Mouse (Mus musculus): ENCODE results near the gene Hspd1. TPM values are rescaled to one million over a fixed set of nuclear protein-coding genes. Genes with fewer than 3 reads are reported as not detected.
A peak's percentile ranks its signal among the peaks of the same experiment; 100 is the strongest.
"Not testable (repeated sequence)": the region's sequence is repeated elsewhere in the genome, so short reads cannot be mapped to it uniquely, and the experiment has no call there.

Hspd1 gene
- total RNA-seq, 4 experiments from 2014 or later = 158 to 189 (median 168) TPM

DNA sequence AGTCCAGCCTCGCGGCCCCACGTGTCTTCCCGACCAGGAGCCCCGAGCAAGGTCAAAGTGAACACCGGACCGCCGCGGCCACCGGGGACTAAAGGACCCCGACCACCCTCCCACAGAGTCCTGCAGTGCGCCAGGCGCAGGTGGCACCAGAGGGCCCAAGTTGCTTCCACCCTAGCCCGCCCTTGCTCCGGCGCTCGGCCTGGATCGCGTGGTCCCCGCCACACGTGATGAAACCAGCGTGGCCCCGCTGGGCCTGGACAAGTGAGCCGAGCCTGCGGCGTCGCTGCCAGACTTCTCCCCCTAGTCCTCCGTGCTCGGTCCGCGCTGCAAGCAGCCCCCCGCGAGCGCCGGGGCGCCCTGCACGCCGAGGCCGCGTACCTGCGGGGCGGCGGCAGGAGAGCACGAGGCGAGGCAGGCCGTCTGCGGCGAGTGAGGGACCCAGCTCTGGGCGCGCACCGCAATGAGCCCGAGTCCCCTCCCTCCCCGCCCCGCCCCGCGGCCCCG is 590 bp downstream of the Hspd1 start:
- DNase-seq (ENCODE audit: low spot score in 2 of 2) = peak; percentile 54 to 71

DNA sequence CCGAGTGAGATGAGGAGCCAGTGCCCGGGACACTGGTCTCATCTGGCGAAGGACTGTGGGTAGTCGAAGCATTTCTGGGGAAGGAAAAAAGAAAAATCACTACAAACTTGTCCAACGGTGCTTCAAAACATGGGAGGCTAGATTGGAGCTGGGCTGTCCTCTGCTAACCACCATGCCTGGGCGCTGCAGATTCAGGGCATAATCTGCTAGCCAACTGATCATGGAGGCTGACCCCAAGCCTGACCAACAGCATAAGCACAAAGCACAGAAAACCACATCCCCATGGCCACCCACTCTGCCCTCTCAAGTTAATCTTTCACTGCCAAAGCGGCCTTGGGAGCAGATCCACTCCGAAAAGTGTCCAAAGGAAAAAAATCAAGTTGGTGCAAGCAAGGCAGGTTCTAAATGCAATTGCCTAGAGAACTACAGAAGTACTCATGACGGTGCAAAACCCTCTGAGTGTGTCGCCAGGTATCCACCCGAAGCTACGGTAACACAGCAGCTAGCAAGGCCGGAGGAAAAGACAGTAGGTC is 1.1 kb downstream of the Hspd1 start:
- DNase-seq (ENCODE audit: low spot score in 2 of 2) = no peak

DNA sequence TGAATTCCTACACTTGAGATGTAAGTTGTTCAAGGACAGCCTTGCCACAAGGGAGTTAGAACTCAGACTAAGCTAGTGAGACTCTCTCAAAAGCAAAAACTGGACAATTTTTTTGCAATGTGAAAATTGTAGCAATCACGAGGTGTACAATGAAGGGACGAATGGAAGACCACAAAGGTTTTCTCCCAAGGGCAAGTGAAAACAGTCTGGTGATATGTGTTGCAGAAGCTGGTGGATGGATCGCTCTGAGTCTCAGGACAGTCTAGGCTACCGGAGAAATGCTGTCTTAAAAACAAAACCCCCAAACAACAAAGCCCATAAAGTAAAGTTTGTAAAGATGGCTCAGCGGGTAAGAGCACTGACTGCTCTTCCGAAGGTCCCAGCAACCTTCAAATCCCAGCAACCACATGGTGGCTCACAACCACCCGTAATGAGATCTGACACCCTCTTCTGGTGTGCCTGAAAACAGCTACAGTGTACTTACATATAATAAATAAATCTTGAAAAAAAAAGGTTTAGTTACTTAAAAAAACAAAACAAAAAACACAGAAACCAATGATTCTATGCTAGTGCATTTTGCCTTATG is 2.2 kb downstream of the Hspd1 start:
- DNase-seq (ENCODE audit: low spot score in 2 of 2) = no peak

DNA sequence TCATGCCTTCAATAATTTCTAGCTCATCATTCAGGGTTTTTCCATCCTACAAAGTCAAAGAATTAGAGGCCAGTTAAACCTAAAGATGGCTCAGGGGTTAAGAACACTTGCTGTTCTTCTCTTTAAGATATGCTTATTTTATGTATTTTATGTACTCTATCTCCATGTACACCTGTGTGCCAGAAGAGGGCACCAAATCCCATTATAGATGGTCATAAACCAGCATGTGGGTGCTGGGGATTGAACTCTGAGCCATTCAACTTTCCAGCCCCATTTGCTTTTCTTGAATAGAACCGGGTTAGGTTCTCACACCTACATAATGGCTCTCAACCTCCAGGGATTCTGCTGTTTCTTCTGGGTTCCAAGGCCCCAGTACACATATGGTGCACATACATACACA is 5.9 kb downstream of the Hspd1 start:
- DNase-seq (ENCODE audit: low spot score in 2 of 2) = no peak

DNA sequence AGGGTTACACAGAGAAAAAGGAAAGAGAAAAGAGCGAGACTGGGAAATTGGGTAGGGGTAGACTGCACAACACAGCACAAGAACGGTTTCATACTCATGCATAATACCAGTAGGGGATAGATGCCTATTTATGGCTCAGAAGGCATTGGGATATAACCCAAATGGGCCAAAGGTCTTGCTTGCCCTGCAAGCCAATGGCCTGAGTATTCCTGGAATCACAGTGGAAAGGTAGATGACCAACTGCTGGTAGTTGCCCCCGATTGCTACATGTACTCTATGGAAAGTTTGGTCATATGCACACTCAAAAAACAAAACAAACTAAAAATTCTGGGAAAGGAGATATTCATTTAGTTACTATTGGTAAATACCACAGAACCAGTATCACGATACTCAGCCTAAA is 8.4 kb downstream of the Hspd1 start:
- DNase-seq (ENCODE audit: low spot score in 2 of 2) = no peak

DNA sequence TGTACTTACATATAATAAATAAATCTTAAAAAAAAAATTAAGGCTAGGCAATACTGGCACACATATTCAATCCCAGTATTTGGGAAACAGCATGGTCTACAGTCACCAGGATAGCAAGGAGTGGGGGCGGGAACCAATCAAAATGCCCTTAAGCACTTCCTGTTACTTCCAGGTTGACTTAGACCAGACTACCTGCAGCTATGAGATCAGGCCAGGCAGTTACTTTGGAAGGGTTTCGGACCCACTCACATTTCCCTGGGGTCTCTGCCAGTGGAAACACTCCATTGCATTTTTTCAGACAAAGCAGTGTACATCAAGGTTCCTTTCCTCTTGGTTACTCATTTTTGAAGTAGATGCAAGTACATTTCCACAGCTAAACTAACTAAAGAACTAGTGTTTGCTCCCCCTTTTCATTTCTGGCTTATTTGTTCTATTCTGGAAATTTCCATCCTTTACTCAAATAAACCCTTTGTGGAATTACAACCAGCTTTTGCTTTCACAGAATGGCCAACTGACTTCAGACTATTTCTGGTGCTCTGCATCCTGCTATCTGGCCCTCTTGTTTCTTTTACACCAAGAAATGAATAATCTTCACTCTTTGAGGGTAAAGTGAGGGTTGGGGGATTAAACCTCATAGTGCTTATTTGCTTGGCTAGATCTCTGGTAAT is 11.1 kb downstream of the Hspd1 start:
- no peak for DNase-seq (ENCODE audit: low spot score in 2 of 2)

DNA sequence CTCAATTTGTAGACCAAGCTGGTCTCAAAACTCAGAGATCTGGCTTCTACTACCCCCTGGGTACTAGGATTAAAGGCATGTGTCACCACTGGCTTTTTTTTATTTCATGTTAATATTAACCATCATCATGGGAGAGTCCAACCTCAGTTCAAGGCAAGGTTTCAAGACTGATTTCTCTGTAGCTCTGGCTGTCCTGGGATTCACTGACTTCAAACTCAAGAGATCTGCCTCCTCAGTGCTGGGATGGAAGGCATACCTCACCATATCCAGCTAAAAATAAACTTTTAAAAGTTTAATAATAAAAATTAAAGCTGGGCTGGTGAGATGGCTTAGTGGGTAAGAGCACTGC is 11.7 kb downstream of the Hspd1 start:
- DNase-seq (ENCODE audit: low spot score in 2 of 2) = no peak

DNA sequence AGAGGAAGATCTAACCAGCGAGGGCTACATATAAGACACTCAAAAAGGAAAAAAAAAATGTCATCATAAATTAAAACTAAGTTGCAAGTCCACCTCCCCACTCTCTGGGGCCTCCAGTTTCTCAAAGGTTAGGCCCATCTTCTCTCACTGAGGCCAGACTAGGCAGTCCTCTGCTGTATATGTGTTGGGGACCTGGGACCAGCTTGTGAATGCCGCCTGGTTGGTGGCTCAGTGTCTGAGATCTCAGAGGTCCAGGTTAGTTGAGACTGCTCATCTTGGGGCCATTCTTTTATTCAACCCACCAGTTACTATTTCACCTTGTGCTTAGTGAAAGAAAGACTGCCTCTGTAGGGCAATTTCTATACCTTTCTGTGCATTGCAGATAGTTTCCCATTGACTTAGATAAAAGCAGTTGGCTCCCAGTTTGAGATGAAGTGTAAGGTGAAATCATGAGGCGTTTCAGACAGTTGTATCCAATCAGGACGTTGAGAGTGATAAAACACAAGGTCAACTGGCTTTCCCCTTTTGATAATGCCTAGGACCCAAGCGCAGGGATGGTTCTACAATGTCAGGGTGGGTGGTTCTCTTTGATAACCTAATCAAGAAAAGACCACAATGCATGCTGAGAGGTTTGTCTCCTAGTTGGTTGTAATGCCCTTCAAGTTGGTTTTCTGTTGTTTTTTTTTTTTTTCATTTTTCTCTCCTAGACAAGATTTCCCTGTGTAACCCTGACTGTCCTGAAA is 12.2 kb downstream of the Hspd1 start:
- DNase-seq (ENCODE audit: low spot score in 2 of 2) = no peak

DNA sequence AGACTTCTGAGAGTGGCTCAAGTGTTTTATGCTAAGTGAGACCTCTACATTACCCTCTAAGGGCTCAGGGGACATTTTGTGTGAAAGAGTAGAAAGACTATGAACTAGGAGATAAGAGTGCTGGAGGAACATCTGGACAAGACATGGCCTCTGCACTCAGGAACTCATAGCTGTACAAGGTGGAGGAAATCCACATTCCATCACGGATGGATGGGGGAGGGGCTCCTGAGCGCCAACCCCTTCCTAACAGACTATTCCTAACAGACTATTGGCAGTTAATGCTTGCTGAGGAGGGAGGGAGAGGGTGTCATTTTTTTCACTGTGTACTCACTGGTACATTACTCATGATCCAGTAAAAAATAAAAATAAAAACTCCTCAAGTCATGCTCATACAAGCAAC is 13.3 kb downstream of the Hspd1 start:
- no peak for DNase-seq (ENCODE audit: low spot score in 2 of 2)

DNA sequence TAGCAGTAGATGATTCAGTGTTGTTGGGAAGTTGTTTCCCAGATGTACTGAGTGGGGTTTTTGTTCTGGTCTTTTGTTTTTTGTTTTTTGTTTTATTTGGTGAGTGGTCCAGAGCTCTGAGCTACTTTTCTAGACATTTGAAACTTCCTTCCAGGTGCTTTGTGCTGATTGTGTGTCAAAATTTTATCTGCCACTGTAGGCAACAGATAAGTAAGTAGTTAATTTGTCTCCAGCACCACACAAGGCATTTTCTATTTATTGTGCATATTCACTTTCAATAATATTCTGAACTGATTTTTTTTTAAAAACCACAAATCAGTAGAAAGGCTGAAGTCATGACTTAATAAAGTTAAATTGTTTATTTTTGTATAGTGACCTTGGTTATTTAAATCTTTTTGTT is 15.7 kb downstream of the Hspd1 start:
- DNase-seq (ENCODE audit: low spot score in 2 of 2) = not testable (repeated sequence)

DNA sequence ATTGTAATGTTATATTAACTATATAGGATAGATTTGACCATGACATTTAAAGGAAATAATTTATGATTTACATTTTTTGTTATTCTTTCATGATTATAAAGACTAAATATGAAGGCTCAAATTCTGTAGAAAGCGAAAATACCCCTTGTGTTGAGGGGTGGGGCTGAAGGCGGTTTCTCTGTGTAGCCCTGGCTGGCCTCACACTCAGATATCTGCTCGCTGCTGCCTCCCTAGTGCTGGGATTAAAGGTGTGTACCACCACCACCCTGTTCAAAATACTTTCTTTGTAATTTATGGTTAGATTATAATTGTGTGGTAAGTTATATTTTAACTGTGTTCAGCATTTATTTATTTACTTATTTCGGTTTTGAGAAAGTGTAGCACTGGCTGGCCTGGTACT is 26.3 kb downstream of the Hspd1 start:
- no peak for DNase-seq (ENCODE audit: low spot score in 2 of 2)

DNA sequence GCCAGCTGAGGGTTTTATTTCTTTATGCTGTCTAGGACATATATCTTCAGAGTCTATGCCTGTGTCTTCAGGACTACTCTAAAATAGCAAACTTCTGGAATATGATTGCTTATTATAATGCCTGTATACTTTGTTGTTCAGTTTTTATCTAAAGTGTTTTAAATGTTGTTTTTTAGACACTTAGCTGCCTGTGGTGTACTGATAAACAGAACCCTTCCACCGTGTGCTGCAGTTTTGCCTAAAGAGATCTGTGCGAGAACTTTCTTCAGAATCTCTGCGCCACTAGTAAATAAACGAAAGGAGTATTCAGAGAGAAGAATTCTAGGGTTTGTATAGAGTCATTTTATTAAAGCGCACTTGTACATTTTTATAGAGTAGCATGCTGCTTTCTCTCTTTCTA is 26.9 kb downstream of the Hspd1 start:
- DNase-seq (ENCODE audit: low spot score in 2 of 2) = no peak

DNA sequence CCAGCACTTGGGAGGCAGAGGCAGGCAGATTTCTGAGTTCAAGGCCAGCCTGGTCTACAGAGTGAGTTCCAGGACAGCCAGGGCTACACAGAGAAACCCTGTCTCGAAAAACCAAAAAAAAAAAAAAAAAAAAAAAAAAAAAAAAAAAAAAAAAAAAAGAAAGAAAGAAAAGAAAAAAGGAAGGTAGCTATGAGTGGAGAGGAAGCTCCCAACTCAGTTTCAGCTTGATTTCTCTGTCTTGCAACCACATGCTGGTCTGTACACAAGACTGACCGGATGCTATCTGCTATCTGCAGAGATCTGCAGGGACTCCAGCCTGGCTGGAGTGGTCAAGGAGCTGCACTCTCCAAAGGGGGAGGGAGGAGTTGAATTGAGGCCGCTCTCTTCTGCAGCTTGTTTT is 29.7 kb downstream of the Hspd1 start:
- DNase-seq (ENCODE audit: low spot score in 2 of 2) = not testable (repeated sequence)

DNA sequence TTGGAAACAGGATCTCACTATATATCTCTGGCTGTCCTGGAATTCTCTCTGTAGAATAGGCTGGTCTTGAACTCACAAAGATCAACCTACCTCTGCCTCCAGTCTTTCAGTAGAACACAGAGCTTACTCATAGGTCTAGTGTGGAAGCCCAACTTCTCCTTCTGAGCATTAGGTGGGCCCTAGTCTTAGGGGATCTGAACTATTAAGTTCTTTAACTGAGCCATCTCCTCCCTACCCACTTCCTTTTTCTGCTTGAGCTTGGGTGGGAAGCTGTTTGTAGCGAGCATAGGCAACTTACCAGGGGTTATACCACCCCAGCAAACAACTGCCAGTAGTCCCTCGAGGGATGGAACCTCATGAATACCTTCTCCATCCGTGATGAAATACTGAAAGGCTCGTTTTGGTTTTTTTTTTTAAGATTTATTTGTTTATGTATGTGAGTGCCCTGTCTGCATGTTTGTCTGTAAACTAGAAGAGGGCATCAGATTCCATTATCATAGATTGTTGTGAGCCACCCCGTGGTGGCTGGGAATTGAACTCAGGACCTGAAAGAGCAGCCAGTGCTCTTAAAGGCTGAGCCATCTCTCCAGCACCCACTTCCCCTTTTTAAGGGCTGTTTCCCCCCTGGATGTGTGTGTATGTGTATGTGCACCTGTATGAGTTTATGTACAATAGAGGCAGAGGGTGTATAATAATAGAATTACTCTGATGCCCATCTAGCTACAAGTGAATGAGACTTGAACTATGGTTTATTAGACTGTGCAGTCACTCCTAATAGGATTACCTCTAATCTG is 32.5 kb downstream of the Hspd1 start:
- DNase-seq (ENCODE audit: low spot score in 2 of 2) = no peak

DNA sequence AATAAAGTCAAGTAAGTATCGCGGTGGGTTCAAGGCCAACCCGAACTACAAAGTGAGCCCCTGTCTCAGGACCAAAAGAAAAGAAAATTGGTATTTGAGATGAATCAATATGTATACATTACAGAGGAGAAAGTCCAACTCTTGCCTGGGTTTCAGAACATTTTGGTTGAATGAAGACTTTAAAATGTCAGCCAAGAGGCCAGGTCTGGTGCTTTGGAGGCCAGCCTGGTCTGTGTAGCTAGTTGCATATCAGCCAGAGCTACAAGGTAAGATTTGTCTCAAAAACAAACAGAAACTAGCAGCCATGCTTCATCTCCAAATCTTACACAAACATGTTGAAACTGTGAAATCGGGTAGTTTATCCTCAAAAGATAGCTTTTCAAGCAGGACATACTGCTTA is 34.4 kb downstream of the Hspd1 start:
- no peak for DNase-seq (ENCODE audit: low spot score in 2 of 2)

DNA sequence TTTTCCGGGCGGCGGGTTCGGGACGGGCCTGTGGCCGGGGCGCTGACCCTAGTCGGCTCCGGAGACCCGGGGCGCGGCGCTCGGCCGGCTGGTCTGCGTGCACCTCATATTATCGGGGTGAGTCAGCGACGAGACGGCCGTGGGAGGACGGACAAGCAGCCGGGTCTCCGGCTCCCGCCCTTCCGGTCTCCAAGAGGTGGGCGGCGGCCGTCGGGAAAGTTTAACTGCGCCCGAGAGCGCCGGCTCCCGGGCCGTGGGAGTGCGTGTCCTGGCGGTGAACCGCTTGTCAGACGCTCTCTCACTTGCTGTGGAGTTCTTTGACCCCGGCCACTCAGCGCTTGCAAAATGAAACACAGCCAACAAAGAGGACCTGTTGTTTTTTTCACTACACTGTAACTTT is 35.0 kb downstream of the Hspd1 start:
- peak in 1 of 2 experiments; percentile 75 for DNase-seq (ENCODE audit: low spot score in 2 of 2)

DNA sequence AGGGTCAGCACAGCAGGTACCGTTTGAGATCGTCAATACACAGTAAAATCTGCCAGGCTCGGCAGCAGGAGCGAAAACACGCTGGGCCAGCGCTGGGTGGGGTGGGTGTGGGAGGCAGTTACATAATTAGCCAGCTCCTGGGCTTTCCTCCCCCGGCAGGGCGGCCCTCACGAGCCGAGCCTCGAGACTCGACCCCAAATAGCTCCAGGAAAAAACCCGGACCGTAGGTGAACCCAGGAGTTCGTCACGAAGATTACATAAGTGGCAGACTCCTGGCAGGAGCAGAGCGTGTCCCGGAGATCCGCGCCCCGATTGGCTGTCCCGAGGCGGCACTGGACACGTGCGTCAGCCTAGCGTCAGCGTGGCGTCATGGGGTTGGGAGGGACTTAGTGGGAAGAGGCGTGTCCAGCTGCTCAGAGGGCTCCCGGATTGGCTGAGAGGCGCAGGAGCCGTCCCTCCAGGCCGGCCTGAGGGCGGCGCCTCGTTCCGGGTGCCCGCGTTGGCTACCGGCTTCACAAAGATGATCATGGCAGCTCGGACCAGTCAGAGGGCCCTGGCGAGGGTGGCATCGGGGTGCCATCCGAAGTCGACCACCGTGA is 35.6 kb downstream of the Hspd1 start, which contains the start of gene Coq10b:
Gene Coq10b (plus strand): TSS at position 416 of the 599 bp plus-strand sequence.
- peak; percentile 97 to 99 for DNase-seq (ENCODE audit: low spot score in 2 of 2)

DNA sequence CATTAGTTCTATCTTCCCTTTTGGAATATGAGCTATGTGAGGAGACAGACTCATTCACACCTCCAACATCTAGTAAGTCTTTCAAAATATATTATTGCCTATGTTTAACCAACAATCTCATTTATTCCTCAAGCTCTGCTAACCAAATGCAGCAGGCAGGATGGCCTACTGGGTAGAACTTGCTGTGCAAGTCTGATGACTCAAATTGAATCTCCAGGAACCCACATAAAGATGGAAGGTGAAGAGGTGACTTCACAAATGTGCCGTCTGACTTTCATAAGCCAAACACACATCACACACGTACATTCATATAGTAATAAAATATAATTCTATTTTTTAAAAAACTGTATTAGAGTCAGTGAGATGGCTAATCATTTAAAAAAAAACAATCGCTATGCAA is 36.4 kb downstream of the Hspd1 start:
- no peak for DNase-seq (ENCODE audit: low spot score in 2 of 2)

DNA sequence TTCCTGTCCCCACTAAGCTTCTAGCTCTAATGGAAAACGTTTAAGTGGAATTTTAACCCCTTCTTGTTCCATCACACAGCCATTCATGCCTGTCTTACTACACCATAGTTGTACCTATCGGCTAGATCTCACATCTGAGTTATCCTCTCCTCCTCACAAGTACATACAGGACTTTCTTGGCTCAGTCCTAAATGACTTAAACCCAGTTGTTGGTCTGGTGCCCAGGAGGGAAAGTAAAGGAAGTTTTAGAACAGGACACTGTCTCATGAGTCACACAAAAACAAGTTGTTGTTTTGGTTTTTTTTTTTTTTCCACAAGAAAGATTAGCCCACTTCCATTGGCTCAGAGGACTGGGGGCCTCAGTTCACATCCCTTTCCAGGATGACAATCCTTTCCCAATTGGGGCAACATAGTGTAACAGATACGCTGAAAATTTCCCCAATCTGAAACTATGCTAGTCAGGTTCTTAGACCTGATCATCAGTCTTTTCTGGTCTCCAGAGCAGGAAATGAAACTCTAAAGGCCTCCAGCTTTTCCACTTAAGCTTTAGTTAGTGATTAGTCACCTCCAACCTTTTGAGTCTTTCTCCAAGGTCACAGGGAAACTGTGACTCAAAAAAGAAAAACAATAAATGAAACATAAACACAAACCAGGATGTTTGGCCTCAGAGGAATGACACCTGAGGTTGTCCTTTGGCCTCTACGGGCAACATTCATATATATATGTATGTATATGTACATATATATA is 39.0 kb downstream of the Hspd1 start:
- DNase-seq (ENCODE audit: low spot score in 2 of 2) = no peak

DNA sequence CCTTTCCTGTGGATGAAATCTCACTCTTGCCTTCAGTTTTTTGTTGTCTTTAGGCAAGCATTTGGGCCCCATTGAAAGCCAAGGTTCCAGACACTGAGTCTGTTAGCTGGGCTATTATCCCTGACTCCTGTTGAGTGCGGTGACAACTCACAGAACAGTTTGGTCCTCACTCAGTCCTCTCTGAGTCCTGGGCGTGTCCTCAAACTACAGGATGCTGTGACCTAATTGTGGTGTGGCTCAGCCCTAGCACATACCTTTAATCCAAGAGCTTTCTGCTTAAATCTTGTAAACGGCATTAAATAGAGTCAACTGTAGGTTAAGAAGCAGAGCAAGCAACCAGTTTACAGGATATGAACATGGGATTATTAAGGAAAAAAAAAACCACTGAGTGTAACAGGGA is 44.9 kb downstream of the Hspd1 start:
- DNase-seq (ENCODE audit: low spot score in 2 of 2) = no peak
